Mouse (Mus musculus) brain, embryonic 14.5 days (tissue): ENCODE measurements around the gene Cit.

ENCODE experiments used
- CTCF ChIP-seq: fragments of 200-500 bp; IDR thresholded peaks from 2 replicates; pipeline ENCODE4 v1.5.1; 2012; ENCODE audit warnings: inconsistent platforms, mild to moderate bottlenecking, moderate library complexity, borderline replicate concordance; ENCODE audit not compliant: insufficient read depth, insufficient read length; ENCODE audit errors: extremely low read depth
- POLR2A ChIP-seq: fragments of 200-500 bp; IDR thresholded peaks from 2 replicates; pipeline ENCODE4 v1.6.1; 2012; ENCODE audit warnings: mild to moderate bottlenecking, inconsistent platforms, borderline replicate concordance; ENCODE audit not compliant: poor library complexity, insufficient read depth, insufficient read length, severe bottlenecking; ENCODE audit errors: extremely low read depth

GRCm38 (mm10) chr5:115877425-115877824 is 32.3 kb downstream of the Cit start:
- TF ChIP-seq CTCF (no peak; the same call in 1 of the 2 replicates), POLR2A (no peak)
